Mouse (Mus musculus): ENCODE data around the gene Ccdc14. TPM values are rescaled to one million over a fixed set of nuclear protein-coding genes. Genes with fewer than 3 reads are reported as not detected.

Ccdc14 gene
- polyA plus RNA-seq, 1 experiment: 2.4 TPM

DNA sequence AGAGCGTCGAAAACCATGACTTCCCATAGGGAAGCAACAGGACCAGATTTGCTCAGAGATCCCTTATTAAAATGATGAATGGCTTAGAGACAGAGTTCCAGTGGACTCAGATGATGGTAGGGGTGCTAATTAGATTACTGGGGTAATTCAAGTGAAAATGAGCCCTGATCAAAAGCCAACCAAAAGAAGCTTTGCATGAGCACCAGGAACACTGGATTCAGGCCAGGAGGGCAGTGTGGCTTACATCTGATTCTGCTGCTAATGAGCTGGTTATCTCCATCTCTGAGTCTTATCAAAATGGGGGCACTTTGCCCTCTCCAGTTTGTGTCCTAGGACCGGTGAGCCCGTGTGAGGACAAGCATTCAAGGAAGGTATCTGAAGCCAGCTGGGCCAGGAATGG lies 78.0 kb downstream of the Ccdc14 start:
- TF ChIP-seq CTCF (IDR thresholded peaks at IDR 0.05; ENCODE audit: extremely low read depth, insufficient read depth, low read length) (no peak), POLR2A (IDR thresholded peaks at IDR 0.05; ENCODE audit: extremely low read depth, insufficient read depth, low read length) (no peak)
- no peak overlapping the region for H3K27ac ChIP-seq (ENCODE audit: insufficient read depth, low read length)
- H3K4me3 ChIP-seq (ENCODE audit: insufficient read depth, low read length): no peak overlapping the region
- no peaks in the 10 kb centered on the region; the same call in 1 of the 2 replicates for H3K4me1 ChIP-seq (ENCODE audit: control insufficient read depth, insufficient read depth, low read length)

DNA sequence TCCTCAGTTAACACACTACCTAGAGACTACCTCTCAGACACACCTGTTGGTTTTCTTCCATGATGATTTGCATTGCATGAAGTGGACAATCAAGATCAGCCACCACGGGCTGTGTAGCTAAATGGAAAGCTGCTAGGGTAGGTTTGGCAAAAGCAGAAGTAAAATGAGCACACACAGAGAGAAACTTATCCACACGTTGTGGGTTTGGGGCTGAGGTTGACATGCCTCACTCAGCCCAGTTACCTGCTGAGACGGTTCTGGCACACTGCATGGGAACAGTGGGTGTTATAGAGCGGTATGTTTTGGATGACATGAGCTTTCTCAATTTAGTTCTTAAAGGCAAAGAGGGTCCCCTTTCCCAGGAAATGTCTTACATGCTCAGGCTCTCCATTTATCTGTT lies 79.7 kb downstream of the Ccdc14 start:
- Histone ChIP-seq H3K4me3 (ENCODE audit: insufficient read depth, low read length) (no peak overlapping the region), H3K4me1 (ENCODE audit: control insufficient read depth, insufficient read depth, low read length) (no peaks in the 10 kb centered on the region; the same call in 1 of the 2 replicates), H3K27ac (ENCODE audit: insufficient read depth, low read length) (no peak overlapping the region)
- TF ChIP-seq POLR2A (IDR thresholded peaks at IDR 0.05; ENCODE audit: extremely low read depth, insufficient read depth, low read length): no peak
- TF ChIP-seq CTCF (IDR thresholded peaks at IDR 0.05; ENCODE audit: extremely low read depth, insufficient read depth, low read length): no peak

DNA sequence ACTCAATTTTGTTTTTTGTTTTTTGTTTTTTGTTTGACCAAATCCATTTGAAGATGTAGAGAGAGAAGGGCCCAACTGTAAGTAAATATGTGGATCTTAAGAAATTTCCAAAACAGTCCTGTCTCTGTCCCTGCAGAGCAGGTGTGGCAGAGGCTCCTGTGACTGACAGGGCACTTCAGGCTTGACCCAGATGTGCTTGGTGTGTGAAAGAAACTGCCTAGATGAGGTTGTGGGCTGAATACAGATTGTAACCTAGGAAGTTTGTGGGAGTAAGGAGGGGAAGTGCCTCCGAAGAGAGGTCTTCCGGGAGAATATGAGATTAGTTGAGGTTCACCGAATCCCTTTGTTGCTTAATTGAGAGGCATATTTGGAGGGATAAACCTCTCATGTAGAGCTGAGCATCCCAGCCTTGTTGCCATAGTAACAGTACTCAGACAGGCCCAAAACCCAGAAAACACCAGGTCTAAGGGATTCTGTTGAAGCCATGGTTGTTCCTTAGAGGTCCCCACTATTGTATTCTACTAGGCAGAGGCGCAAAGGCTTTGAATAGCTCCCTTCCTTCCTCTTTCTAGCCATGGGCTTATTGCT lies 82.1 kb downstream of the Ccdc14 start:
- Histone ChIP-seq H3K4me3 (ENCODE audit: insufficient read depth, low read length) (no peak overlapping the region), H3K4me1 (ENCODE audit: control insufficient read depth, insufficient read depth, low read length) (no peaks in the 10 kb centered on the region; the same call in 1 of the 2 replicates), H3K27ac (ENCODE audit: insufficient read depth, low read length) (no peak overlapping the region)
- no peak for TF ChIP-seq POLR2A (IDR thresholded peaks at IDR 0.05; ENCODE audit: extremely low read depth, insufficient read depth, low read length)
- TF ChIP-seq CTCF (IDR thresholded peaks at IDR 0.05; ENCODE audit: extremely low read depth, insufficient read depth, low read length): no peak

Other genes with a start within 250 kb of the Ccdc14 start
- gene Kalrn, start 117.1 kb upstream of the Ccdc14 start, polyA plus RNA-seq (2012; rRNA removed): 278 and 304 TPM in 2 replicates
- 0.11 and 0.21 TPM in 2 replicates for gene Ropn1, start 40.7 kb upstream of the Ccdc14 start, polyA plus RNA-seq (2012; rRNA removed)
- 8.3 and 8.9 TPM in 2 replicates for gene Mylk, start 54.6 kb downstream of the Ccdc14 start, polyA plus RNA-seq (2012; rRNA removed)

Data from cortical plate, adult 2 months (tissue).